Mouse (Mus musculus) gonadal fat pad, adult 2 months (tissue): ENCODE measurements at regions not wholly inside any gene's neighbourhood (a gene's known extent, or its start where the extent isn't known, plus 50 kb on each side); places are given as distances from the start of the nearest gene placed in this dataset.

Experiments used
- DNase-seq: peaks from one replicate; pipeline ENCODE4 v3.0.0-alpha.2; 2012; ENCODE audit warnings: low read depth

DNA sequence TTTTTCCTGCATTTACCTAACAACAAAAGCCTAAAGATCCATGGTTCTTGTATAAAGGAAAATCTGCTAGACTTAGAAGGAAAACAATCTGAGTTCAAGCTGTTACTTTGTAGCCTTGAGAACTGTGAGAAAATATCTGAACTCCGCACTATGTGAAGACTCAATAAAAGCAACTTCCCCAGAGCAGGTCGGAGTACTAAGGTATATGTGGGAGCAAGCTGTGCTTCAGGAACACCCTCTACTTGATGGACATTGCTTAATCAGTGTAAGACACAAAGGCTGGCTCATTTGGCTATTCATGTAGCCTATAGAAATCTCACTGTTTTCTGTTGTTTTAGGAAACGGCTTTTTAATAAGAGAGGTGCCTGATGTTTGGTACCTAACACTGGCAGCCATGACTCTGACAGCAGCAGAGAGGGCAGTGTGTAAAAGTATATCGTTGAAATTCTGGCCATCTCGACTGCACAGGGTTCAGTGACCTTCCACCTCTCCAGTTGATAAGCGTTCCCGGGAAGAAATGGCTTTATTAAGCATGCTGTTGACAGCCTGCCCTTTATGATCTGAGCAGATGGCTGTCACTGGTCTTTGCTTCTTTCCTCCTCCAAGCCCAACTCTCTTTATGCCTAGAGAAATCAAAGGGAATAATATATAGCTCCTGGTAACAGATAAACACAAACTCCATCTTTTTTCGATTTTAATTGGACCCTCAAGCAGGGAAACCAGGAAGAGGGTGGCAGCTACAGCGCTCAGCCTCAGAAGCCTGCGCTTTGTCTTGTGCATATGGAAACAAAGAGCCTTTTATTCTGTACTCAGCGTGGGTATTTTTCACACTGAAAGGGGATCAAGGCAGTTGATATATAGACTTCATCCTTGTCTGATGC, 443.7 kb upstream of the Sel1l start:
- DNase-seq, result no peak

DNA sequence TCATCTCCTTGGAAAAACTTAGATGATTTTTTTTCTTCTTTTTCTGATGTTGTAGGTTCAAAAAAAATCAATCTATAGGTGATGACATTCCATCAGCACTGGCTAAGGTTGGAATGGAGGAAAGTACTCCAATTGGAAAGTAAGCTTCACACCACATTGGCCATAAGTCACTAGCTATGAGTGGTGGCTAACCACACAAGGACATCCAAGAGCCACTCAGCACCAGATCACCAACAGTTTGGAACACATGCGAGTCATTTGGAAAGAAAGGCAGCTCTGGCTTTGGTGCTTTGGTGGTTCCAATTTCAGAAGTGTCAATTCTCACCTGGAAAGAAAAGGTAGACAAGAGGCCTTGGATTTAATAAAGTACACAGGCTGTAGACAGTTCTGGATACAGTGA, 442.5 kb upstream of the Sel1l start:
- no peak for DNase-seq

DNA sequence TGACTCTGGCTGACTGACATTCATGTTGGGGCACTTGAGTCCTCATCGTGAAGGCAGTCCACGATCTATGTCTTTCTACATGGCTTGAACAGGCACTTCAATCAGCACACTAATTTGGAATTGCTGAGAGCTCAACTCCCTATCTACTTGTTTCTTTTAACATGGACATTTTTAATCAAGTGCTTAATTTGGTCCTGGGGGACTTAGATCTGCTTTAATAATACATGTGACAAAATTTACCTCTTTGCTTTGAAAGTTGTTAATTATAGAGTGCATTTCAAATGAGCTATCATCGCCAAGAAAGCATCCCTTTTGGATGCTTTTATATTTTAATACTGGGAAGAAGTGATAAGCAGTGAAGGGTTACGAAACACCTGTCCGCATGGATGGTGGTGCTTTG, 436.6 kb upstream of the Sel1l start:
- no peak for DNase-seq

DNA sequence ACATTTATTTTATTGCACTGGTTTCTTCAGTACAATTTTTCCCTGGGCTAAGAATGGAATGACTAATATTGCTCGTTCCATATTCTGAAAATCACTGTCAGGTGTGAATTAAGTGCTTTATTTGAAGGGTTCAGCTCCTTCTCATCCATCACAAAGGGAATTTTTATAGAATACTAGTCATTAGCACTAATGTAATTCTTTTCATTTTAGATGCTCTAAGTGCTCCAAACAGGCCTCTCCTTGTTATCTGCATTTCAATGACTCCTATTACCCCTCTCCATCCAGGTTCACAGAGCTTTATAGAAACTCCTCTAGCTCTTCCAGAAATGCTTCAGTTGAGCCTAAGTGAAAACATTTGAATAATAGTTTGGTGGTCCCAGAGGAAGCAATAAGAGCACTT, 431.5 kb upstream of the Sel1l start:
- no peak for DNase-seq

DNA sequence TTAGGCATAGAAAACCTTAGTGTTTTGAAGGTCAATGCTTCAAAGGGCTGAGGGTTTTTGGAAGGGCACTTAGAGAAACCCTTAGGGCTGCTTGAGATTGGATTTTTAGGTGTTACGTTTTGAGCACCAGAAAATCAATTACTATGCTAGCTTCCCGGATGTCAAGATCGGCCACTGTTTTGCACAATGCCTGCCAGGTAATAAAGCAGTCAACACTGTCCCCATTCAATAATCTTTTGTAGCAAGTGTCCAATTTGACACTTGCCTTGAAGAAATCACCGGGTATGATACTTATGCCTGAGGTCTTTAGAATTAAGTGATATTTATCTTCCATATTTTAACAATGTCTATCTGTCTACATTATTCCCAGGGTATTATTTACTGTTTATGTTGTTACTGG, 403.0 kb upstream of the Sel1l start:
- no peak for DNase-seq

DNA sequence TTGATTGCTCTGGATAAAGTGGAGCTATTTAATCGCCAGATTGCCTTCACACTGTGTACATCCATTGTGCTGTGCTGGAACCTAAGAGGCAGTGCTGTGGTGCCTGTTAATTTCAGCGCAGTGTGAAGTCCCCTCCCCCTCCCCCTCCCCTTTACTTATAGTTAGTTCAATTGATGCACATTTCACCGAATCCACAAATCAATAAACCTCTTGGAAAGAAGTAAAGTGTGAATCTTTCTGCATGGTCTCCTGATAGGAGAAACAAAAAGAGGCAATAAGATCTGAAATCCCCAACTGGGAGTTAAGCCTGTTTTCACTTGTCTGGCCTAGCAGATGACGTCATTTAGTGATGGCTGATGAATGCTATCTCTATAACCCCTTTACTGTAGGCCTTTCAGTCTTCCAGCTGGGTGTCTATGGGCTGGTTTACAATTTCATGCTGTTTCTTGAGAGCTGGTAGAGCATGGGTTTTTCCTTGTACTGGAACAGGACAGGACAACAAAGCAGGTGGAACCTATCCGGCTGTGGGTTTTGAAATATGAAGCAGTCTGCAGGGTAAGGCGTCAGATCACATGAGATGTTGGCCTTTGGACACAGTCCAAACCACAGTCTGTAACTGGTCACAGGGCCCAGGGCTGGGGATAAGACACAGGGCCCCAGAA, 398.0 kb upstream of the Sel1l start:
- DNase-seq, result no peak

DNA sequence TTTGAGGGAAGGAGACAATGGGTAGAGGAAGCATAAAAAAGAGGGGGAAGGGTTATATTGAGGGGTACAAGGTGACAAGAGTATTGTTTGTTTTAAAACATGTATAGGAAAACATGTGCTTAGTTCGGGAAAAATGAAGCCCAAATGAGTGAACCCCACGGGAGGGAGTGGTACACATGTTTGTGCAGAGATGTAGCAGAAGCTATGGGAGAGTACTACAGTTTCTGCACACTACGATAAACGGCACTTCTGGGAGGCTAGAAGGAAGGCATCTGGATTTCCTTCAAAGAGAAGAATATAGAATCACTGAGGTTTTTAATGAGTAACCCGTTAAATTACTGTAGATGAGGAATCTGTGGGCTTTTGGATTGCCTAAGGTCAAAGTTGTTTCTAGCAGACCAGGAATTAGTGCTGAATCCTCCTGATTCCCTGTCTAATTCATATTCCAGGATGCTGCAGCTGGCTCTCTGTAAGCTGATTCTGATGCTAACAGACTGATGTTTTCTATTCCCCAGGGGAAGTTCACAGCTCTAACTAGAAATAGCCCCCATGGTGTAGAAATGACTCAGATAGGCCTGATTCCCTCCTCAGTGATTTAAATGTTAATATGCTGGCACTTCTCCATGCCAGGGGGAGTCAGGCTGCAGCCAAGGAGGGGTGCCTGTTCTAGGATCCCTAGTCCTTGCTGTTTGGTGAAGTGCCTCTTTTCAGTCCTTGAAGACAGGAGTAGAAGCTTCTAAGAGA, 391.2 kb upstream of the Sel1l start:
- DNase-seq, result no peak

DNA sequence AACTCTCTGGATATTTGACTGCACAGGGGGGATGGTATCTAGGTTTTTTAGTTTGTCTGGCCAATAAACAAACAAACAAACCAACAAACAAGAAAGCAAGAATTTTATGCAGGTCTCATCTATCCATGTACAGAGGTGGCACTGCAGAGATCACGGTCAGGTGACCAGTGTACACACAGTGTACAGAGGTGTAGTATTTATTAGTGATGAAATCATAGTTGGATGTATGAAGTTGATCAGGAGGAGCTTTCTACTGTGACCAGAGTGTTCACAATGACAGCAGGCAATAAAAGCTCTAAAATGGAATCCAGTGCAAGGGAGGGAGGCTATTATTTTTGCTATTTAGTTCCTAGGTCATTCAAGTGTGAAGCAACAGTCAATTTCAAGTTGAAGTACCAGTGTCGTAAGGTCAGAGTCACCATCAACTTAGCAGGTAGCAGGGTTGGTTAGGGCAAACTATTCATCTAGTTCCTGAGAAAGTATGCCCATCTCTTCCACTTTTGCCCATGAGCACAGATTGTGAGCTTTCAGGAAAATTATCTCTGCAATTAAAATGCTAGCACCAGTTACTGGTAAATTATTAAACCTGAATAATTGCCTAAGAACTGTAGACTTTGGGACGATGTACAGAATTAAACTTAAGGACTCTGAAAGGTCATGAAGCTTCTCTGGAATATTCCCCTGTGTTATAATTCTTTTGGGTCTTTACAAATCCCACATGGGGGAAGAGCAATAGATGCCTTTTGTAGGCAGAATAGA, 384.9 kb upstream of the Sel1l start:
- no peak for DNase-seq

DNA sequence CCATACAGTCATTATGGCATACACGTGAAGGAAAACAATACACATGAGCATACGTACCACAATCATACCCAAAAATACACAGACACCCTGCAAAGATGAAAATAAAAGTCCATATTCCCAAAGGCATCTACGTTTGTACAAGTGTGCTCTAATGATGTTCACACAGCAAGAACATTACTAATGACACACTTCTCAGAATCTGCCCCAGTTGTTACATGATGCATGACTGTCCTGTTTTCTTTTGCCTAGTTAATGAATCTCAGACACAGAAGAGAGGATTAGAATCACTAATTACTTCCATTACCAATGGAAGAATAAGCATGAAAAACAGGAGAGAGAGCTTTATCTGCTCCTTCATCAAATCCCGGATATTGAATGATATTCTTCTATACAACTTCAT, 379.6 kb upstream of the Sel1l start:
- DNase-seq, result no peak

DNA sequence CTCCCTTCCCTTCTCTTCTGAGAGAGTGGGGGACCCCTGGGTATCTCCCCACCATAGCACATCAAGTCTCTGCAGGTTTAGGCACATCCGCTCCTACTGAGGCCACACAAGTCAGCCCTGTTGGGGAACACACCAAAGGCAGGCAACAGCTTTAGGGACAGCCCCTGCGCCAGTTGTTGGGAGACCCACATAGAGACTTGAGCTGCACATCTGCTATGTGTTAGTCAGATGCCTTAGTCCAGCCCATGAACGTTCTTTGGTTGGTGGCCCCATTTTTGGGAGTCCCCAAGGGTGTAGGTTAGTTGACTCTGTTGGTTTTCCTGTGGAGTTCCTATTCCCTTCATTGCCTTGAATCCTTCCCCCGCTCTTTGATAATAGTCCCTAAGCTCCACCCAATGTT, 354.4 kb upstream of the Sel1l start:
- DNase-seq, result no peak

DNA sequence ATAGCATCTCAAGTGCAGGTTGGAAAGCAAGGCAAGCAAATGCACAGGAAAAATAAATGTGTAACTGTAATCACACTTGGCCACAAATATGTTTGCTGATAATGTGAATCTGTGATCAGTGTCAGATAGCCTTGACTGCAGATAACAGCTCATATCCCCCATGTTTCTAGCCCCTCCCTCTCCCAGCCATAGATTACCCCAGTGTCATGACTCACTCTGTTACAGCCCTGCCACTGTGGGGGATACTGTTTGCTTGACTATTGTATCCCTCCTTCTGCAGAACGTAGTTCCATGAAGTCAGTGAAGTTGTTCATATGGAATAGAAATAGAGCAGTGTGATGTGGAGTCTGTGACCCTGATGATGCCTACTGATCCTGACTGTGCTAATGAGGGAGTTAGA, 351.6 kb upstream of the Sel1l start:
- no peak for DNase-seq

DNA sequence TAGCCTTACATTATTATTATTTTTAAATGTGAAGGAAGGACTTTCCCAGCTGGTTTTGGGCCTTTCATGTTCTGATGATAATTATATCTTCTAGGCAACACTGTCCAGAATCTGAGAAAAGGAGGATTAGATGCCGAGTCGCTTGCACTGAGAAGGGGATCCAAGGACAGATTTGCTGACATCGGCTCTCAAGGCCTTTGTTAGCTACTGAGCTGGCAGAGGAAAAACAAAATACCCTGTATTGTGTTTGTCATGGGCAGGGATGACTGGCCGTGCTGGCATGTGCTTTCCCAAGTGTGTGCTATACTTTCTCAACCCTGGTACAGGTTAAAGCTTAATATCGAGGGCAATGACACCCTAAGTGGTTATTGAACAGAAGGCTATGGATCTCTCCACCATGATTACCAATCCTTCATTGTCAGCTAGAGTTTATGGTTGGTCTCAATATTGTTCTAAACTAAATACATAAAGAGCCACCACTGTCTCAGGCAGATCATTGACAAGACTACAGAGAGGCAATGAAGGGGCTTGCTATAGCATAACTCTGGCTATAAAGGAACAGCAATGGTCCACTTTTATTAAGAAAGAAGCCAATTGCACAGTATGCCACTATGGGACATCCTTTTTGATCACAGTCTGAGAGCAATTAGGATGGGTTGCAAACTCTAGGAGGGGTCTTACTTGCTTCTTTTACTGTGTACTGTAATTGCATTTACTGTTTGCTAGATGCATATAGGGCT, 350.0 kb upstream of the Sel1l start:
- no peak for DNase-seq

DNA sequence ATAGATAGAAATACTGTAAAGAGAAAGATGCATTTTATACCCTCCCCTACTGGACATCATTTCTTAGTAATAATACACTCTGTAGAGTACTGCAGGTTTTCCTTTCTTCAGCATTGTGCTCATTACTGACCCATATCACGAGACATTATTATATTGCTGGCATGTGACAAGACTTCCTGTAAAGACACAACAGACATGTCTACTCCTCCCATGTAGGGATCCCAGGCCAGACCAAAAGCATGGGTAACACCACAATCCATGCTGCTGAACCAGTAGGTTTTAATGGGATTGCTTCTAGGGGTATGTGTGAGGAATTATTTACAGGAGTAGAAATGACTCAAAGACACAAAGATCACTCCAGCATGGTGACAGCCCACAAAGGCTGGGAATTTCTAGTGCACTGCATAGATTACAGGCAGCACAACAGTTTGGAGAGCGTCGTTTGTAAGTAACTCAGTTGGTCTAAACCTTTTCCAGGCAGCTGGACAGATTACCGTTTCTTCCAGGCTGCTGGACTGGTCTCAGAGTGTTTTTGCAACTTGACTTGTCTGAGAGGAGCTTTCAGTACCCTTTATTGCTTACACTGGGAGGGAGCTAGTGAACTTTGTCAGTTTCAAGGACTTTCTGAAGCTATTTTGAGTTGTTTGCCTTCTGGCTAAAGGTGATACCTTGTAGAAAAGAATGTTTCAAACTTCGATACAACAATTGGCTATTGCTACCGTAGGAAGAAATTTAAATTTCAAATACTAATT, 345.2 kb upstream of the Sel1l start:
- DNase-seq, result no peak

DNA sequence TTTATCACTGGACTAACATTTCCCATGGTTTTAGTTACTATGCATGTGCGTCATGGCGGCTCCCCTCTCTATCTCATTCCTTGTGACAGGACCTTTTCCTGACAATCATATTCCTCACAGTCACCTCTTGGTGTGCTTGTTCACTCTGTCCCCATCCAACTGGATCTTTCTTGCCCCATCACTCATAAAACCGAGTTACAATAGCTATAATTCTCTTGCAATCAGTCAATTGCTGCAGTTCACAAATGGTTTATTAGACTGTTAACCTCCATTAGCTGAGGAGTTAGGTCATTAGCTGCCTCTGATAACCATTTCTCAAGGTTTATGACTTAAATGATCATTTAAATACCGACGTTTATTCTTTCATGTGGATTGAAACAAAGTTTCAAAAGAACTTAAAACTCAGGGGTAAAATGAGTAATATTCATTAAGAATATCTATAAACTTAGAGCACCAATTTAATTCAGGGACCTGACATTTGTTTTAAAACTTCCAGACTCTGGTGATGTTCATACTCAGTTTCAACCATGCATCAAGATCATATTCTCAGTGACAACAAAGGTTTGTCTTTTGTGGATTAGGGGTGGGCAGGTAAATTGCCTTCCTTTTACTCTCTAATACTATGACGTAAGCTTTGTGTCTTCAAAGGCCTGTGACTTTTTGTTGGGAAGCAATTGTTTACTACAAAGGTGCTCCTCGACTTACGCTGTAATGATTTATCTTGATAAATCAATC, 344.4 kb upstream of the Sel1l start:
- no peak for DNase-seq

DNA sequence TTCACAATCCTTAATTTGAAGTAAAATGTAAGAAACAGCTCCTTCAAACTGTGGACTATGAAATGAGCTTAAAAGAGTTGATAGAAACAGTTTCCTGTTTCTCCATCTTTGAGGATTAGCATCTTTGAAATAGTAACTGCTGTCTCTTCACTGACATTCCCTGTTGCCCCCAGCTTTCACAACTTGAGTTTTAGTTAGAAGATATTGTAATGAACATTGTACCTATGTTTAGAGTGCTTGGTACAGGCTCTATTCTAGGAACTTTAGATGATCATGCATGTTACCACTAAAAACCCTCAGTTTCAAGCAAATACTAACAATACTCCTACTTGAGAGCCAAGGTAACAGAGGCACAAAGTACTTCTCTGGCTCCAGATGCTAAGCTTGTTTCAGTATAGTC, 340.1 kb upstream of the Sel1l start:
- no peak for DNase-seq

DNA sequence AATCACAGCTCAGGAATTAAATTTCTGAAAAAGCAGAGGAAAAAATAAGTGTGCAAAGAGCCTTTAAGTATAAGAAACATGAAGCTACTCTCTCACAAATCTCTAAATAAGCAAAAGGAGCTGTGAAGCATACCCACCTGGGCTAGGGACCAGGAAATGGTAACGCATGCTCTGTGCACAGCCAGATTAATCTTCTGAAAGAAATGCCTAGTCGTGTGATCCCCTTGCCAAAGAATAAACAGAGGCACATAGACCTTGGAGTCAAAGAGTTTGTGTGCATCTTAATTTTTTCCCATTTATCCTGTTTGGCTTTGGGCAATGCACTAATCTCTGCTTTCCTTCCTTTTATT, 338.2 kb upstream of the Sel1l start:
- DNase-seq, result no peak

DNA sequence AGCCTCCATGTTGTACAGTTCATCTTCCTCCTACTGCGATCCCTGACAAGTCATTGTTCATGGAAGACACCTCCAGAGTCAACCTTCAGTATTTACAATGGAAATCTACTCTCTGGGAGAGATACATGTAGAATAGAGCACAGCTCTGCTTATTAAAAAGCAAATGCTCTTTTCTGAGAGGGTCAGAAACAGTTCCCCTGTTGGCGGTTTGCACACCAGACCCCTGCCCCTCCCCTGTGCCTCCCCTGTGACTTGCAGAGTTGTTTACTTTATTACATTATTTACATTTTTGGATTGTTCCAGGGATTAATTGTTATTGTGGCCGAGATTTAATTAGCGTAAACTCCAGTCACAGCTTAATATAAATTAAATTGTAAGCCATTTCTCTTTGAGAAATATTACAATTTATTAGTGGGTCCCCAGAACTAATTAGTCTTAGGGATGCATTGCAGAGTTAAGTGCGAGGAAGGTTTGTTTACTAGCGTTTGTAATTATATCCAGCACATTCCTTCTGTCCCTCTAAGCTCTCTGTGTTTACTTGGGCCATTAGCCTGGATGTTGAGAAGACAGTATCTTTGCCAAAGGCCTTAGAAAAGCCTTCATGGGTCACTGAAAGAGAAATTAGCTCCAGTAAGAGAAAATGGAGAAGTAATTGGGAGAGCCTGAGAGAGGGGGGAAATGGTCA, 337.6 kb upstream of the Sel1l start:
- DNase-seq, result no peak

DNA sequence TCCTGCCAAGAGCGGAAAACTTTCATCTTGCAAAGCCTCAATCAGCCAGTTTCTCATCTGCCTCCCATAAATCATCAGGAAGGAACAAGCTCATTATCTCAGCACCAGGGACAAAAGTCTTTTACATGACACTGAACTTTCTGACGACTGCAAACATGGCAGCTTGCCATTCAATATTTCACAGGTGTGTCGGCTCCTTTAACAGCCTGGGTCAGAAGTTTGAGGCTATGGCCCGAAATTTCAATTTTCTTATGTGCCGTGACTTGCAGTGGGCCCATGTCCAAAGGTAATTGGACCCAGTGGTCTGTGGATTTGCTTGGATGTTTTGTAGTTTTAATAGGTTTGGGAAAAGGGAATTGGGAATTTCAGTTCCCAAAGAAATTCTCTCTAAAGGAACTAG, 330.3 kb upstream of the Sel1l start:
- DNase-seq, result no peak

DNA sequence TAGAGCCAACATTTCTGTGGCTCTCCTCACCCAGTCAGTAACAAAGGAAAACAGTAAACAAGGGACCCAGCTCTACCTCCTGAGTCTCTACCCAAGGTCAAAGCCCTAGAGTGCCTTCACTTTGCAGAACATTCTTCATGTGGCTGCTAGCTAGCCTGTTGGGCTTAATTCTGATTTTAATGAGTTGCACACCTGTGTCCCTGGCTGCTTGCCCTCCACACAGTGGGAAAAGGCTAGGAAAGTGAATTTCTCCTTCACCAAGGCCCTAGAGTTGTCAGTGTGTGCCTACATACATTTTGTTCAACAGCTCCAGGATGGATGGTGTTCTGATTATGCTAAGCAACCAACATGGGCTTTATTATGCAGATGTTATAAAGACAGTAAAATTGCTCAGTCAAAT, 307.8 kb upstream of the Sel1l start:
- DNase-seq, result no peak

DNA sequence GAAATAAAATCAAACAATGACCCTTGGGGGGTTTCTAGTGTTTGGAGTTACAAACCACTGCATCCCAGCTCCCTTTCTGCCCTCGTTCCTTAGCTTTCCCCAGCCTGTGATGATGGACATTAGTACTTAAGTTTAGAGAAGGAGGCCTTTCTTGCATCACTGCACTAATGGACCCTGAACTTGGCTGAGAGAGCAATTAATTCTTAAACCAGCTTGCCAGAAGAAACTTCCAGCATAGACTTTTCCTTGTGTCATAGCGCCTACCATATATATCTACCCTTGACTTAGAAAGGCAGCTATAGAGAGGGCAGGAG, 303.9 kb upstream of the Sel1l start:
- no peak for DNase-seq
